Mouse (Mus musculus): ENCODE measurements around the gene Edn1. TPM values are rescaled to one million over a fixed set of nuclear protein-coding genes. Genes with fewer than 3 reads are reported as not detected.

Edn1 gene
- total and polyA plus RNA-seq, 3 experiments = not detected

DNA sequence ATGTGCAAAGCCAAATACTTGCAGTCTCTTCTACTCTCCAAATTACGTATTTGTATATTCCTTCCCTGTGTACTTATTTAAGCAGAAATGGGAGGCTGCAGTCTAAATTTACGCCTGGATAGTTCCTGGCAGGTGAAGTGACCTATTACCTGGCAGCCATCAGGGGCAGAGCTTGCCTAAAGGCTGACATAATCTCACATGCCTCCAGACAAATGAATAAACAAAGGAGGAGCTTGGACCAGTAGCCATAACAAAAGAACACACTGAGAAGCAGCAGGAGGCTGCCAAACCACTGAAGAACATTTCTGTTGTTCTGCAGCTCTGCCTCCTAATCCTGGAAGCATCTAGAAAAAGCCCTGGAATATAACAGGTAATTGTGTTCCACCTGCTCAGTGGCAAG is 38.2 kb downstream of the Edn1 start:
- dilution Hi-C loops (cut with MboI; ENCODE audit: extremely low pct_ligation_motif_present, extremely low pct_unique_long_range_greater_than_20kb, low sequenced_read_pairs) (no loop called here), in situ Hi-C loops (cut with MboI; ENCODE audit: low pct_ligation_motif_present, low pct_unique_long_range_greater_than_20kb, low sequenced_read_pairs) (no loop called here)
- peaks cover 68% of the 10 kb centered on the region for H3K27me3 ChIP-seq (replicated peaks)
- H3K4me1 ChIP-seq (ENCODE audit: control insufficient read depth in 1 of 2, insufficient read depth in 2 of 2) = peaks cover 0 to 13% of the 10 kb centered on the region in 2 experiments; a peak in 2 of 4 replicates
- TF ChIP-seq POLR2A (IDR thresholded peaks at IDR 0.05; ENCODE audit: low read depth, low read length) = no peak
- no peak for TF ChIP-seq GABPA (IDR thresholded peaks at IDR 0.05; ENCODE audit: insufficient replicate concordance, low read depth, low read length)
- TF ChIP-seq BHLHE40 (IDR thresholded peaks at IDR 0.05; ENCODE audit: low read depth, low read length) = no peak
- no peak for TF ChIP-seq KAT2A (IDR thresholded peaks at IDR 0.05; ENCODE audit: insufficient replicate concordance, low read length)
- TF ChIP-seq NRF1 (IDR thresholded peaks at IDR 0.05; ENCODE audit: low read depth, low read length) = no peak
- TF ChIP-seq NELFE (IDR thresholded peaks at IDR 0.05; ENCODE audit: low read depth, low read length) = no peak
- TF ChIP-seq CTCF (conservative IDR thresholded peaks at IDR 0.05 in 1 of 2, IDR thresholded peaks at IDR 0.05 in 1 of 2; ENCODE audit: low read depth in 2 of 2, low read length in 2 of 2) = no peak
- TF ChIP-seq ZC3H11A (IDR thresholded peaks at IDR 0.05; ENCODE audit: low read depth, low read length) = no peak
- no peak for TF ChIP-seq MAFK (IDR thresholded peaks at IDR 0.05; ENCODE audit: insufficient replicate concordance, low read length)
- TF ChIP-seq SIN3A (IDR thresholded peaks at IDR 0.05; ENCODE audit: low read length) = no peak
- TF ChIP-seq TCF12 (IDR thresholded peaks at IDR 0.05; ENCODE audit: low read depth, low read length) = no peak
- no peak for TF ChIP-seq ZNF384 (IDR thresholded peaks at IDR 0.05; ENCODE audit: low read depth, low read length)
- no peak for TF ChIP-seq USF1 (IDR thresholded peaks at IDR 0.05; ENCODE audit: low read depth, low read length)
- TF ChIP-seq RAD21 (IDR thresholded peaks at IDR 0.05; ENCODE audit: low read depth, low read length) = no peak
- no peak for TF ChIP-seq JUN (IDR thresholded peaks at IDR 0.05; ENCODE audit: insufficient read depth, low read depth, low read length)
- TF ChIP-seq CHD2 (IDR thresholded peaks at IDR 0.05; ENCODE audit: low read length) = no peak
- TF ChIP-seq SMC3 (IDR thresholded peaks at IDR 0.05; ENCODE audit: low read depth, low read length) = no peak
- no peak for TF ChIP-seq ZKSCAN1 (IDR thresholded peaks at IDR 0.05; ENCODE audit: borderline replicate concordance, low read depth, low read length)
- no peak for TF ChIP-seq MEF2A (IDR thresholded peaks at IDR 0.05; ENCODE audit: borderline replicate concordance, low read depth, low read length)
- H3K27ac ChIP-seq (ENCODE audit: insufficient read depth, low read depth) = no peak overlapping the region
- H3K79me2 ChIP-seq (replicated peaks; ENCODE audit: control insufficient read depth, extremely low read depth, insufficient read depth, poor library complexity, severe bottlenecking) = no peaks in the 10 kb centered on the region
- no peak overlapping the region for H3K4me2 ChIP-seq (ENCODE audit: insufficient read depth, low read depth, poor library complexity, severe bottlenecking)
- H3K9ac ChIP-seq (ENCODE audit: insufficient read depth, low read depth) = no peak overlapping the region
- DNase-seq (ENCODE audit: extremely low read depth) = no peak
- no peaks in the 10 kb centered on the region for H3K9me3 ChIP-seq (replicated peaks; ENCODE audit: low read length)
- no peak overlapping the region for H3K4me3 ChIP-seq (replicated peaks in 1 of 3; ENCODE audit: low read depth in 2 of 3, low read length in 2 of 3, poor library complexity in 1 of 3)
- H3K36me3 ChIP-seq (replicated peaks in 1 of 2; ENCODE audit: control insufficient read depth in 1 of 2, insufficient read depth in 1 of 2, low read length in 1 of 2) = no peaks in the 10 kb centered on the region

DNA sequence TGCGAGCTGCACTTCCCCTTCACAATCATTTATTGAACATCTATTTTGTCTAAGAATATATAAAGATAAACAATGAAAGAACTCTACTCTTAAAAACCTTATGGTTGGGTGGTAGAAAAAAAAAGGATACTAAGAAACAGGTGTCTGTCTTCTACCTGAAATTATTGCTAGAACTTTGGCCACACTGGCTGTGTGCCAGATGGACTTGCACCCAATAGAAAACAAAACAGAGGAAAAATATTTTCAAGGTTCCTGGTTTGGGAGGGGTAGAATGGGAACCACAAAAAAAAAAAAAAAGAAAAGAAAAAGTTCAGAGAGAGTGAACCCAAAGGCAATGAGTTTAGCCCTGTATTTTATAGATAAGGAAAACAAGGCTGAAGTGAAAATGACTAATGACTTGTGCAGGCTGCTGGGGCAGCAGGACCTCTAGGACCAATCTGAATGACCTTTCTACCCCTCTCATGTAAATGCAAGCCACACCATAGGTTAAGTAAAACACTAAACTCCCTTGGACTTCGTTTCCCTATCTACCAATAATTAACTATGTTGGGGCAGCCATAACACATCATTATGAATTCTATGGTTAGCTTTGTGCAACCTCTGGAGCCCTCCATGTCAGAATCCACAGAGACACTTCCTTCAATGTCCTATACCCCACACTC is 40.7 kb downstream of the Edn1 start:
- dilution Hi-C loops (cut with MboI; ENCODE audit: extremely low pct_ligation_motif_present, extremely low pct_unique_long_range_greater_than_20kb, low sequenced_read_pairs) = no loop called here
- no peaks in the 10 kb centered on the region for H3K36me3 ChIP-seq (replicated peaks in 1 of 2; ENCODE audit: control insufficient read depth in 1 of 2, insufficient read depth in 1 of 2, low read length in 1 of 2)
- in situ Hi-C loops (cut with MboI; ENCODE audit: low pct_ligation_motif_present, low pct_unique_long_range_greater_than_20kb, low sequenced_read_pairs) = no loop called here
- no peak for DNase-seq (ENCODE audit: extremely low read depth)
- no peak overlapping the region for H3K4me2 ChIP-seq (ENCODE audit: insufficient read depth, low read depth, poor library complexity, severe bottlenecking)
- no peaks in the 10 kb centered on the region for H3K9me3 ChIP-seq (replicated peaks; ENCODE audit: low read length)
- TF ChIP-seq JUND (conservative IDR thresholded peaks at IDR 0.05; ENCODE audit: low read depth, low read length) (no peak), CHD1 (IDR thresholded peaks at IDR 0.05; ENCODE audit: low read depth, low read length) (no peak), TBP (conservative IDR thresholded peaks at IDR 0.05; ENCODE audit: low read depth, low read length) (no peak), MYC (IDR thresholded peaks at IDR 0.05; ENCODE audit: low read depth, low read length) (no peak), JUN (IDR thresholded peaks at IDR 0.05; ENCODE audit: insufficient read depth, low read depth, low read length) (no peak), IRF4 (IDR thresholded peaks at IDR 0.05; ENCODE audit: low read depth, low read length) (no peak), CTCF (conservative IDR thresholded peaks at IDR 0.05 in 1 of 2, IDR thresholded peaks at IDR 0.05 in 1 of 2; ENCODE audit: low read depth in 2 of 2, low read length in 2 of 2) (no peak), MAFK (IDR thresholded peaks at IDR 0.05; ENCODE audit: insufficient replicate concordance, low read length) (no peak)
- no peaks in the 10 kb centered on the region for H3K79me2 ChIP-seq (replicated peaks; ENCODE audit: control insufficient read depth, extremely low read depth, insufficient read depth, poor library complexity, severe bottlenecking)
- no peak overlapping the region for H3K4me3 ChIP-seq (replicated peaks in 1 of 3; ENCODE audit: low read depth in 2 of 3, low read length in 2 of 3, poor library complexity in 1 of 3)
- H3K4me1 ChIP-seq (ENCODE audit: control insufficient read depth in 1 of 2, insufficient read depth in 2 of 2) = peaks cover 0 to 8% of the 10 kb centered on the region in 2 experiments; a peak in 2 of 4 replicates
- peaks cover 44% of the 10 kb centered on the region for H3K27me3 ChIP-seq (replicated peaks)
- no peak overlapping the region for H3K27ac ChIP-seq (ENCODE audit: insufficient read depth, low read depth)
- no peak overlapping the region for H3K9ac ChIP-seq (ENCODE audit: insufficient read depth, low read depth)
